Mouse (Mus musculus): ENCODE data around the gene Gm11237. TPM values are rescaled to one million over a fixed set of nuclear protein-coding genes. Genes with fewer than 3 reads are reported as not detected.

Gm11237 gene
- polyA plus RNA-seq (2012; rRNA removed) = not detected in 2 replicates

DNA sequence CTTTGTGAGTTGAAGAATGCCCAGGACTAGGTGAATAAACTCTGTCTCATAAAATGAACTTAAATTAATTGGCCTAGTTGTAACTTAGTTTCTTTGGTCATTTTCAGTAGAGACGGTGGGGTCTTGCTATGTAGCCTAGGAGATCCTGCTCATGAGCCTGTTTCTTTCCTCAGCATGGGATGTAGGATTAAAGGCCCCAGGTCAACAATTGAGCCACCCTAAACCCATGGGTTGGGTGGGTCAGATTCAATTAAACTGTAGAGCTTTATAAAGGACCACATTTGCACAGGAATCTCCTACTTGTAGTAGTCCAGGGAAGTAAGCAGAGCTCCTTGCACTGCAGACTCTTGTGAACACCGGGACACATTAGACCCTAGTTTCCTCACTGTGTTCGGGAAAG, at the start of gene Gm11237:
Gm11237 (plus strand) TSS at position 301 of the 400 bp plus-strand sequence.

DNA sequence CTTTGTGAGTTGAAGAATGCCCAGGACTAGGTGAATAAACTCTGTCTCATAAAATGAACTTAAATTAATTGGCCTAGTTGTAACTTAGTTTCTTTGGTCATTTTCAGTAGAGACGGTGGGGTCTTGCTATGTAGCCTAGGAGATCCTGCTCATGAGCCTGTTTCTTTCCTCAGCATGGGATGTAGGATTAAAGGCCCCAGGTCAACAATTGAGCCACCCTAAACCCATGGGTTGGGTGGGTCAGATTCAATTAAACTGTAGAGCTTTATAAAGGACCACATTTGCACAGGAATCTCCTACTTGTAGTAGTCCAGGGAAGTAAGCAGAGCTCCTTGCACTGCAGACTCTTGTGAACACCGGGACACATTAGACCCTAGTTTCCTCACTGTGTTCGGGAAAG, 15.2 kb upstream of the Gm11237 start, which contains the start of gene Gm11238:
Gm11238 (plus strand) TSS at position 301 of the 400 bp plus-strand sequence.

DNA sequence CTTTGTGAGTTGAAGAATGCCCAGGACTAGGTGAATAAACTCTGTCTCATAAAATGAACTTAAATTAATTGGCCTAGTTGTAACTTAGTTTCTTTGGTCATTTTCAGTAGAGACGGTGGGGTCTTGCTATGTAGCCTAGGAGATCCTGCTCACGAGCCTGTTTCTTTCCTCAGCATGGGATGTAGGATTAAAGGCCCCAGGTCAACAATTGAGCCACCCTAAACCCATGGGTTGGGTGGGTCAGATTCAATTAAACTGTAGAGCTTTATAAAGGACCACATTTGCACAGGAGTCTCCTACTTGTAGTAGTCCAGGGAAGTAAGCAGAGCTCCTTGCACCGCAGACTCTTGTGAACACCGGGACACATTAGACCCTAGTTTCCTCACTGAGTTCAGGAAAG, 15.0 kb downstream of the Gm11237 start, which contains the start of gene Gm11236:
Gm11236 (plus strand) TSS at position 301 of the 400 bp plus-strand sequence.

GRCm38 (mm10) chr4:73668054-73668453, 45.3 kb downstream of the Gm11237 start, which contains the start of gene Gm11239:
Gene Gm11239, plus strand, starts transcription at chr4:73668354.

Other genes starting within 250 kb of the Gm11237 start
- gene Gm11487, start 217.9 kb upstream of the Gm11237 start, polyA plus RNA-seq (2012; rRNA removed) = not detected in 2 replicates
- gene Gm11238, start 15.1 kb upstream of the Gm11237 start, polyA plus RNA-seq (2012; rRNA removed) = not detected in 2 replicates
- not detected in 2 replicates for gene Gm11236, start 15.1 kb downstream of the Gm11237 start, polyA plus RNA-seq (2012; rRNA removed)
- not detected in 2 replicates for gene Gm11239, start 45.4 kb downstream of the Gm11237 start, polyA plus RNA-seq (2012; rRNA removed)
- gene Gm428, start 60.5 kb downstream of the Gm11237 start, polyA plus RNA-seq (2012; rRNA removed) = not detected in 2 replicates
- 0.22 and 0.67 TPM in 2 replicates for gene Rasef, start 168.0 kb downstream of the Gm11237 start, polyA plus RNA-seq (2012; rRNA removed)

Data from central nervous system, embryonic 11.5 days (tissue).